Mouse (Mus musculus): ENCODE measurements at regions not wholly inside any gene's neighbourhood (a gene's known extent, or its start where the extent isn't known, plus 50 kb on each side); places are given as distances from the start of the nearest gene placed in this dataset.

GRCm38 (mm10) chr11:55974224-55974875, 66.5 kb downstream of the Nmur2 start:
- DNase-seq: no peak

- no peak for DNase-seq
These were observed 74.2 kb downstream of the Nmur2 start for GRCm38 (mm10) chr11:55966580-55966979.

- DNase-seq: no peak
These were observed 82.4 kb downstream of the Nmur2 start for GRCm38 (mm10) chr11:55958372-55958771.

GRCm38 (mm10) chr11:55957355-55957754, 83.5 kb downstream of the Nmur2 start:
- DNase-seq: no peak

- no peak for DNase-seq
These were observed 87.1 kb downstream of the Nmur2 start for GRCm38 (mm10) chr11:55953696-55954095.

GRCm38 (mm10) chr11:55949596-55949995, 91.2 kb downstream of the Nmur2 start:
- DNase-seq: no peak

- DNase-seq: no peak
These were observed 94.1 kb downstream of the Nmur2 start for GRCm38 (mm10) chr11:55946629-55947240.

GRCm38 (mm10) chr11:55946028-55946427, 94.8 kb downstream of the Nmur2 start:
- no peak for DNase-seq

- no peak for DNase-seq
These were observed 100.8 kb downstream of the Nmur2 start for GRCm38 (mm10) chr11:55939983-55940382.

GRCm38 (mm10) chr11:55926366-55926765, 114.4 kb downstream of the Nmur2 start:
- no peak for DNase-seq

GRCm38 (mm10) chr11:55919066-55919465, 121.7 kb downstream of the Nmur2 start:
- no peak for DNase-seq

- DNase-seq: no peak
These were observed 122.4 kb downstream of the Nmur2 start for GRCm38 (mm10) chr11:55918411-55918810.

GRCm38 (mm10) chr11:55897506-55897905, 143.3 kb downstream of the Nmur2 start:
- DNase-seq: no peak

GRCm38 (mm10) chr11:55890161-55890560, 150.6 kb downstream of the Nmur2 start:
- DNase-seq: no peak

- no peak for DNase-seq
These were observed 162.2 kb downstream of the Nmur2 start for GRCm38 (mm10) chr11:55878631-55879030.

GRCm38 (mm10) chr11:55867141-55867540, 173.7 kb downstream of the Nmur2 start:
- no peak for DNase-seq

- DNase-seq: no peak
These were observed 181.6 kb downstream of the Nmur2 start for GRCm38 (mm10) chr11:55859230-55859629.

- no peak for DNase-seq
These were observed 212.5 kb upstream of the Glra1 start for GRCm38 (mm10) chr11:55820479-55820878.

GRCm38 (mm10) chr11:55816566-55816965, 208.6 kb upstream of the Glra1 start:
- no peak for DNase-seq

GRCm38 (mm10) chr11:55810685-55811084, 202.7 kb upstream of the Glra1 start:
- DNase-seq: no peak

- DNase-seq: peak; percentile 2
These were observed 183.3 kb upstream of the Glra1 start for GRCm38 (mm10) chr11:55791195-55791865.

- DNase-seq: no peak
These were observed 181.6 kb upstream of the Glra1 start for GRCm38 (mm10) chr11:55789638-55790037.

GRCm38 (mm10) chr11:55781044-55781443, 173.0 kb upstream of the Glra1 start:
- no peak for DNase-seq

GRCm38 (mm10) chr11:55780011-55780410, 172.0 kb upstream of the Glra1 start:
- DNase-seq: no peak

All from cerebellum, adult 9-11 months (tissue).